Mouse (Mus musculus): ENCODE results near the gene Atp1a1. TPM values are rescaled to one million over a fixed set of nuclear protein-coding genes. Genes with fewer than 3 reads are reported as not detected.

The Atp1a1 gene
- 253 and 274 TPM in 2 replicates for polyA plus RNA-seq (2012; rRNA removed)

DNA sequence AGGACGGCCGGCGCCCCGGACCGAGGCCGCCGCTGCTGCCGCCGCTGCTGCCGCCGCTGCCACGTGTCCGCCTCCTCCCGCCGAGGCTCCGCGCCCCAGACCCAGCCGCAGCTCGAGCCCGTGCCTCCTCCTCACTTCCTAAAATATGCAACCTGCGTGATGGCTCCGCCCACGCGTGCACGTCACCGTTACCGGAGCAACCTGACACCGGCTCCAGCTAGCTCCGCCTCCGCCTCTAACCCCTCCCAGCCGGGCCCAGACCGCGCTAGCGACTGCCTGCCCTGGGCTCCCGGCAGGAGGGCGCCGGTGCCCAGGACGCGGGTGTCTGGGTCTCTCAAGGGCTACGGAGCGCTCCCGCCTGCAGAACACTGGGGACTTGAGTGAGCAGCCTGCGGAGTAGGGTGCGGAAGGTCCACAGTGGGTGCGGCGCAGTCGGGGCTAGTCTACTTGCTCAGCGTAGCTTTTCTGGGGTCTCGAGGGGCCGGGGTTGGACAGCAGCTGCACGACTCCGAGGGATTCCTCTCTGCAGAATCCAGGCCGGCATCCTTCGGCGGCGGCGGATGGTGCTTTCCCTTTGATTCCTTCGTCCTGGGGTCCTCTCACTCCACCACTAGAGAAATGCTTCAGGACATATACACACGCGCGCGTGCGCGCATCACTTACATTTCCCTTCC is at the start of gene Atp1a1:
Gene Atp1a1, minus strand, starts transcription at position 135 of the 674 bp plus-strand sequence.
- peak; percentile 95 for DNase-seq (ENCODE audit: low spot score)

DNA sequence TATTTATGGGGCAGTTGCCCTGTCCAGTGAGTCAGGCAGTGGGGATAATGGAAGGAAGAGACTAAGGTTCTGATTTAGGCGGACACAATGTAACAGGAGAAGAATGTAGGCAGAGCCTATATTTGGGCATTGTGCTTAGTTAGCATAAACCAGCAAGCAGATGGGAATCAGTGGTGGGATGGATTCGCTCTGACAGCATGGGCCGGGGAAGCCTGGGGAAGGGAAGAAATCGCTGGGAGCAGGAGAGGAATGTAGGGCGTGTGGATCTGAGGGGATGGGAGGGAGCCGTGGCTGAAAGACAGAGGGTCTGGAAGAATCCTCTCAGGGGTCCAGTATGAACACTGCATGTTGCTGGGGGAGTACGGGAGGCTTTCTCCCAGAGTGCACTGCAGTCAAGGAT is 49.0 kb upstream of the Atp1a1 start:
- no peak for DNase-seq (ENCODE audit: low spot score)

- DNase-seq (ENCODE audit: low spot score): no peak
These were observed 48.5 kb upstream of the Atp1a1 start for GRCm38 (mm10) chr3:101652967-101653366.

DNA sequence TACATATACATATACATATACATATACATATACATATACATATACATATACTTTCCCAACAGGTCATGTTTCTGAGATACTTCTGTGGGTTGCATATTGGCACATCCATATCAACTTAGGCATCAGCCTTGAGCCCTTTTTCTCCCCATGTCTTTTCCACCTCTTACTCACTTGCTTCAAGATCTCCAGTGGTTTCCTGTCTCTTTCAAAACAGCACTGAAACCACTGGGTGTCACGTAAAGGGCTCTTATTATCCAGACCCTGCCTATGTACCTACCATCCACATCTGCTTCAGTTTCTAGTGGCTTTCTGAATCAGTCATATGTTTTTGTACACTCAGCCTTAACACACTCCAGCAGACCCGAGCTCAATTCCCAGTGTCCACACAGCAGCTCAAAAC is 45.8 kb upstream of the Atp1a1 start:
- no peak for DNase-seq (ENCODE audit: low spot score)

- DNase-seq (ENCODE audit: low spot score): no peak
These were observed 44.8 kb upstream of the Atp1a1 start for GRCm38 (mm10) chr3:101649271-101649670.

GRCm38 (mm10) chr3:101648096-101648793 is 43.8 kb upstream of the Atp1a1 start:
- no peak for DNase-seq (ENCODE audit: low spot score)

- no peak for DNase-seq (ENCODE audit: low spot score)
These were observed 42.3 kb upstream of the Atp1a1 start for GRCm38 (mm10) chr3:101646806-101647205.

GRCm38 (mm10) chr3:101645569-101646106 is 41.2 kb upstream of the Atp1a1 start:
- no peak for DNase-seq (ENCODE audit: low spot score)

GRCm38 (mm10) chr3:101644062-101644802 is 39.7 kb upstream of the Atp1a1 start:
- DNase-seq (ENCODE audit: low spot score): no peak

DNA sequence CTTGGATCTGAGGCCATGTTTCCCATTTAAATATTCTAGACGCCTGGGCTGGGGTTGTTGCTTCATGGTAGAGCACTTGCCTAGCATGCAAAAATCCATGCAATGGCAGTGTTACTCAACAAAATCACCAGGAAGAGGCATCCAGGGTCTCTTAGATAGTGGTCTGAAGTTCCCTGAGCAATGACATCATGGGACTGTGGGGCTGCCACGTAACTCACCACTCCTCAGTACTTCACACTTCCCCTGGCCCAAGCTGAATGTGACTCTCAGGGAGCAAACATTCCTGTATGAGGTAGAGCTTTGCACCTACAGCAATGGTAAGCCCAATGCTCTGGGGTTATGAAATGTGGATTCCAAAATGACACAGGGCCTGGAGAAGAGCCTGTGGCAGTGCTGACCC is 38.8 kb upstream of the Atp1a1 start:
- DNase-seq (ENCODE audit: low spot score): no peak

DNA sequence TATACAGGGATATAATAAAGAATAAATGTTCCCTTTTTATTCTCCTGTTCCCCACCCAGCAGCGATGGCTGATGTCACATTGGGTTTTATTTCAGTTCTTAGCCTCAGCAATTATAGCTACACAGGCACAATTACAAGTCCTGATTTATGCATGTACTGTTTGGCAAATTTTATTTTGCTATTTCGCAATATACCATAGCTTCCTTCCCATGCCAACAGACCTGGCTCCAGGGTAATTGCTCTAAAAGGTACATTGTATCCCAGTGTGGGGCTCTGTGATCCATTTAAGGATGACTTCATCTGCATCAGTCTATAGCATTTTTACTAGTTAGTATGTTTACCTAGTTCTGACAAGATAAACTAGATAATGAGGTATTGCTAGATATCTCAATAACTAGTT is 33.7 kb upstream of the Atp1a1 start:
- DNase-seq (ENCODE audit: low spot score): no peak

DNA sequence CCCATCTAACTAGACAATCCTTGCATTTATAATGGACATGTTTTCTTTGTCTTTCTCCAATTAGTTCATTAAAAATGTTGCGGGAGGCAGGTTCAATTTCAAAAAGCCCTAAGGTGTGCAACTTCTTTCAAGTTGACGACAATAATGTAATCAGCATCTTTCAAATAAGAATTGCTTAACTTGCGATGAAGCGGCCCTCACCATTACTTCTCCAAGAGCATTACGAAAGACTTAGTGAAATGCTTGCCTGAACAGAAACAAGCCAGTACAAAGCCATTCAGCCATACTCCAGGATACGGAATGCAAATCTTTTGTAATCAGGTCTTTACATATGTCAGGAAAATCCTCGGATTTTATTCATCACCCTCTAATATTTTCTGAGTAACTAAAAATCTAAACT is 32.0 kb upstream of the Atp1a1 start:
- DNase-seq (ENCODE audit: low spot score): no peak

DNA sequence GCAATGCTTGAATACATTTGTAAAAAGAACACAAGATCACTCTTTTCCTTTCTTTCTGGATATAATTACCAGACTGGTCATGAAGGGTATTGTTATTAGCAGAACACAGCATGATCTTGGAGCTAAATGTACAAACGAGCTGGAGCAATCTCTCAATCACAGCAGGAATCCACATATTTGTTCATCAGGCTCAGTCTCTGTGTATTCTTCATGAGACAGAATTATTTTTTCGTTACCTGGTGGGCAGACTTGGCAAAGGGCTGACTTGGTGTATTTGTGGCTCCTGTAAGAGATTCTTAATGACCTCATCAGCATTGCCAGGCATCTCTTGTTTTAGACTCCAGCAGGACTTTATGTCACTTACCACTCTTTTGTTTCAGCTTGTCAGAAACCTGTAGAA is 31.6 kb upstream of the Atp1a1 start:
- no peak for DNase-seq (ENCODE audit: low spot score)

DNA sequence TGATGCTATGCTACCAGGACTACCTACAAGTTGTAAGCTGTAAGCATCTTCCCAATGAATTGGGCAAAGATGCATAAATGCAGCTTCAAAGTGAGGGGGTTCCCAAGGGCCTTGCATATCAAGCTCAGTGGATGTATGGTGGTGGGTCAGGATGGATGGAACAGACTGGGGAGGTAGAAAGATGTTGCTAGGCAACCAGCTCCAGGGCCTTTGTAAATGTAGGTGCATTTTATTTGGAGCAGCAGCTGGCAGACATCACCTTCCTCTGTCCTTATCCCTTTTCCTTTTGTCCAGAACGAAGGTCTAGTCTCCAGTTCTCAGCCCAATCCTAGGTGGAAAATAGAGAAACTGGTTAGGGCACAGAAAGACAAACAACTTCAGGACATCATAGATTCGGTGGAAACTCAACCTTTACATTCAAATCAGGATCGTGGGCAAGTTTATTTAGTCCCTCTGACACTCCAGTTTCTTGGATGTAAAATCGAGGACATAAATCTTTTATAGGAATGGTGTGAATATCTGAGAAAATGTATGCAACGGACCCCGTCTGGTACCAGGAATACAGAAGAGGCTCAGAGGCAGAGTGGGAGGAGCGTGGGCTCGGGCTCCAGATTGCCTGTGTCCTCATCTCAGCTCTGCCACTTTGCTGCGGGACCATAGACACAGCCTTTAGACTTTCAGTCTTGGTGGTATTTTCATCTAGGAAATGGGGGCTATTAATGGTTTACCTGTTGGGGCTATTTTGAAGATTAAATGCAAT is 29.8 kb upstream of the Atp1a1 start:
- no peak for DNase-seq (ENCODE audit: low spot score)

DNA sequence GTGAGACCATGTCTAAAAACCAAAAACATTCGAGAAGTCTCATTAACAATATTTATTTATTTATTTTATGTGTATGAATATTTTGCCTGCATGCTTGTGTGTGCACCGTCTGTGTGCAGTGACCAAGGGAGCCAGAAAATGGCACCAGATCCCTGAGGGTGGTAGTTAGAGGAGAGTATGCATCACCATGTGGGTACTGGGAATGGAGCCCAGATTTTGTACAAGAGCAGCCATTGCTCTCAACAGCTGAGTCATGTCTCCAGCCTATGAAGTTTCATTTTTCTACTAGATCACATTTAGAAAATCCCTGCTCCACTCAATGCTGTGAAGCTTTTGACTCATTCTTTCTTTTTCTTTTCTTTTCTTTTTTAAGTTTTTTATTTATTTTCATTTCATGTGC is 23.8 kb upstream of the Atp1a1 start:
- no peak for DNase-seq (ENCODE audit: low spot score)

DNA sequence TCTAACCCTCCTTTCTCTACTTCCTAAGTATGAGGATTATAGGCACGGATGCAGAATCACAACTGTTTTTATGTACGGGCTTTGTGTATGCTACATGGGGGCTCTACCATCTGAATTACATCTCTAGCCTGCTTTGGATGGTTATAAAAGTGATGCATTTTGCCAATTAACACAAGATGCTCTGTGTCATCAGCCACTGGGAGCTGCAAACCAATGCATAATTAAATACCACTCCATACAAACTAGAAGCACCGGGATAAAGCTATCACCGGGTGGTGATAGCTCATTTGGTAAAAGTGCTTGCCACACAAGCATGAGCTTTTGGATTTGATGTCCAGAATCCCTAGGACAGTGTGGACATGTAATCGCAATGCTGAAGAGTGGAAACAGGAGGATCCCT is 19.8 kb upstream of the Atp1a1 start:
- no peak for DNase-seq (ENCODE audit: low spot score)

- DNase-seq (ENCODE audit: low spot score): no peak
These were observed 14.5 kb upstream of the Atp1a1 start for GRCm38 (mm10) chr3:101619017-101619416.

DNA sequence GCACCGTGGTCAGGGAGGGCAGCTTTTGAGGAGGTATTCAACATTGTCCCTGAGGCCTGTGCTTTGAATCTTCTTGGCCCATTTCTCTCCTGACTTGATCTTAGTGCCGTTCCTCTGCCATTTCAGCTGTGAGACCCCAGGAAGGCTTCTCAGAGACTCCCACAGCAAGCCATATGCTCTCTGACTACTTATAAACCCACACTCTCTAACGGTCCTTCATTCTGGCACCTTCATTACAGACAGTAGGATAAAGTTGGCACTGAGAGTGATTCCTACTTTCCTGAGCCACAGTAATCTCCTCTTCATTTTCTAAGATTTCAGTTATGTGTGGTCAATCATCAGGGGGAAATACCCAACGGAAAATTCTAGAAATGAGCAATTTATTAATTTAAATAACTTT is 14.0 kb upstream of the Atp1a1 start:
- no peak for DNase-seq (ENCODE audit: low spot score)

- DNase-seq (ENCODE audit: low spot score): no peak
These were observed 13.0 kb upstream of the Atp1a1 start for GRCm38 (mm10) chr3:101617451-101617850.

DNA sequence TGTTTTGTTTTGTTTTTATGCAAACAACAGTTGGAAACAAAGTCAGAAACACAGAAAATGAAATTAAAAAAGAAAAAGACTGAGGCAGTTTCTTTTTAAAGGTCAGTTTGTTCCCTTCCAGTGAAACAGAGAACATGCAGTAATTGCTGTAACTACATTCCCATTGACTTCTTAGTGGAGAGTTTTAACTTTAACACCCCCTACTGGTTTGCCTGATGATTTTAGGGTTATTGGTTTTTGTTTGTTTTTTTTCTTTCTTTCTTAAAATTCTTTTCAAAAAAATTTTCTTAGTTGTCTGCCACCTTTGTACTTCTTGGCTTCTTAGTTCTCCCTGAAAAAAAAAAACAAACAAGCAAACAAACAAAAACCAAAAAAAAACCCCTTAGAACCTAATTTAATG is 12.5 kb upstream of the Atp1a1 start:
- no peak for DNase-seq (ENCODE audit: low spot score)

DNA sequence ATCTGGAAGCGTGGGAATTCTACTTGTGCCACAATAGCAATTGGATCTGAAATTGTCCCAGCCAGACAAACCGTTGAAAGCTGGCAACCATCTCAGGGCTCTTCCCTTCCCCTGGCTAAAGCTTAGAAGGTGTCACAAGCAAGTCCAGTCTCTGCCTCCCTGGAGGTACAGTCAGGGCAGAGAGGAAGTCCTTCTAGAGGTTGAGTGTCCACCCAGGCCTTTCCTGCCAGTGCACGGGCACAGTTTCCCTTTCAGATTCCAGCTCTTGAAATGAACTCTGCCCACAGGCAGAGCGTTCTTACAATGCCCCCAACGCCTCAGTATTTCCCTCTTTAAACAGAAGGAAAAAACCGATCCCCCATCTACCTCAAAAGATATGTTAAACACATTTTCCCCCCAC is 11.4 kb upstream of the Atp1a1 start:
- DNase-seq (ENCODE audit: low spot score): no peak

Data from urinary bladder, adult 2 months (tissue).